Mouse (Mus musculus) ES-CJ7 (cell line): ENCODE measurements around the gene Pfkfb1.

Experiments used
- DNase-seq: peaks from one replicate; pipeline ENCODE4 v3.0.0; 2011; ENCODE audit warnings: low read depth, low spot score

The Pfkfb1 gene

GRCm38 (mm10) chrX:150677505-150677904 lies 89.5 kb downstream of the Pfkfb1 start:
- peak; percentile 56 for DNase-seq
